Mouse (Mus musculus) adrenal gland, postnatal 36 days (tissue): Measurements from ENCODE around the gene Dhrs9. TPM values are rescaled to one million over a fixed set of nuclear protein-coding genes. Genes with fewer than 3 reads are reported as not detected.

Experiments used
- DNase-seq, 2 experiments: peaks; one replicate each; pipeline ENCODE4 v3.0.0; 2021; ENCODE audit warnings: mixed read lengths in 1 of 2
- total RNA-seq, 2 experiments: library from RNA; stranded (reverse); gene quantifications; 2 replicates each; pipeline ENCODE4 v1.2.3; 2021

Dhrs9 gene
- total RNA-seq, 2 experiments from 2014 or later = 0.73 to 1.9 TPM

DNA sequence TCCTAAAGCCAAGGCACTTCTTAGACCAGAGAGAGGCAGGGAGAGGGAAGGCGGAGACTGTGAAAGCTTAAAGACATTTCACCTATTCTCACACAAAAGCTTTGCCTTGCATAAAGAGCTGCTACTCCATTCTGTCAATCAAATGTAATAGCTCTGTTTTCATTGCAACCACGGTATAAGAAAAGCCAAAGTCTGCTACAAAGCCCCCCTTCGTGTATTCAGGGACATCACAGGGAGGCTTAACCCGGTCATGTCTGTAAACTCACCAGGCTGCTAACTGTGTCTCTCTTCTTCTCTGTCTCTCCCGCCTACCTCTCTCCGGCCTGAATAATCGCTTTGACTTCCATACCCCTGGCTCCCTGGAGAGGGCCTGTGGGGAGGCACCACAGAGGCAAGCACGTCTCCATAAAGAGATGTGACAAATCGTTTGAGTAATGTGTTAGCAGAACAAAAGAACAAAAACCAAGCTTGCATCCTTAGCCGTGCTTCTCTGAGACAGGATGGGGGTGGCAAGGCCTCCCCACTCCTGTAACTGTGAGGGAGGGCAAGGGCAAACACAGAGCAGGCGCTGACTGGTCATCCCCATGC, 38.1 kb downstream of the Dhrs9 start:
- no peak for DNase-seq

DNA sequence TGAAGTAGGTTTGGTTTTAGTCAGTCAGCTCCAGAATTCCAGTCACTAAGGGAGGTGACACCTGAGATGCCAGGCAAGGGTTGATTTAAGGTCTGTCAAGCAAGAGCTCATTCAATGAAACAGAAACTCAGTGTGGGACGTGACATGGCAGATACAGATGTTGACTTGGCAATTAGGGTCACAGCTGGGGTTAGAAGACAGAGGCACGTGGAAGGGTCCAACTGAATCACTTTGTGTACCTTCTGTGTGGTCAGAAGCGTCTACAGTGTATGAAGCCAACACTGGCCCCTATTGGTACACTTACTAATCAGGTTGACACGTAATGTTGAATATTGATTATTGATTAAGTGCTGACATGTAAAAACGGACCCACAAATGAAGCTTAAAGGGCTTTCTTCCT, 44.6 kb downstream of the Dhrs9 start:
- no peak for DNase-seq

DNA sequence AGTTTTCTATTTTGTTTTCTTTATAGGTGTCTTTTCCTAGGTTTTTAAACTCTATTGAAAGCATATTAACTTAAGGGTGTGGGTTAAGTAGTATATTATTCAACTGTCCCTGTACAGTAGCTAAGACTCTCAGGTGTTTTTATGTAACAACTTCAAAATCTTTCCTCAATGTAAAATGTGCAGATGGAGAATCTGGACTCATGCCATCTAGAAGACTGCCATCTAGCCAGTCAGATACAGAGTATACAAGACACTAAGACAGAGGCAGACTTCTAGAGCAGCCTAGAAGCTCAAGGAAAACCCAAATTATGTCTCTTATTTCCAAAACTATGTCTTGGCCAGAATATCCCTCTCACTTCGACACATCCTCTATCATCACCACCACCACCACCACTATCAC, 45.8 kb downstream of the Dhrs9 start:
- DNase-seq = no peak

GRCm38 (mm10) chr2:69427141-69427540, 46.9 kb downstream of the Dhrs9 start:
- DNase-seq = no peak

GRCm38 (mm10) chr2:69428116-69428515, 47.9 kb downstream of the Dhrs9 start:
- DNase-seq = peak; percentile 68 to 70

DNA sequence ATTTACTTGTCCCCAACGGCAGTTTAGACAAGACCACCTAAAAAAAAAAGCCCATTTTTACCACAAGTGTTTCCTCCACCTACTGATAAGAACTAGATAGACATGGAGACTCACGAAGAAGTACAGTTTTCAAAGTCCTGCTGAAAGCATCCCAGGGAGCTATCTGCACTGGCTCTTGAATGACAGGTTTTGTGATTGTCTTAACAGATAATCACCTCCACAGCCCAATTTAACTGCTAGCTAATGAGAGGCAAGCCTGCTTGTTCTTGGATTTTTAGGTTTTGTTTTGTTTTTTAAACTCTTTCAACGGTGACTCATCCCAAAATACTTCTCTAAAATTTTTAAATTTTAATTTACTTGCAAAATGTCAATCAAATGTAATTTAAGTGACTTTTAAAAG, 61.4 kb downstream of the Dhrs9 start:
- DNase-seq = no peak

GRCm38 (mm10) chr2:69445896-69446472, 65.7 kb downstream of the Dhrs9 start:
- no peak for DNase-seq

DNA sequence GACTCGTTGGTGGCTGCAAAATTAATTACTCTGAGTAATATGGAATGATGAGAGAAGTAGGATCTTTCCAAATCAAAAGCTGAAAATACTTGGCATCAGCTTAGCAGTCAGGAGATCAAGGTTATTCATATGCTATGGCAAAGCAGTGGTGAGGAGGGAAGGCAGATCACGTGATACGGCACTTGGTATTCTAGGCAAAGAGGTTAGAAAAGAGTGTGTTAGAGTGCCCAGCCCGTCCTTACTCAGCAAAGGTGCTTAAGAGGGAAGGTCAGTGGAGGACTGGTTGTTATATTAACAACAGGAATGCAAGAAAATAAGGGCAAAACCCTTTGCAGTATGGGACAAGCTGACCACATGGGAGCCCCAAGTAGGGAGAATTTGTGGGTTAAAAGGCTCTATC, 68.3 kb downstream of the Dhrs9 start:
- no peak for DNase-seq

GRCm38 (mm10) chr2:69451128-69451527, 70.9 kb downstream of the Dhrs9 start:
- no peak for DNase-seq

Other genes with a start within 250 kb of the Dhrs9 start
- gene Nostrin, start 244.6 kb upstream of the Dhrs9 start, total RNA-seq = 10 to 100 TPM in 1 of 2 experiments, 1 to 10 TPM in 1; 7.3 to 11.9 TPM
- gene Spc25, start 174.3 kb upstream of the Dhrs9 start, total RNA-seq = 1 to 10 TPM; 3.7 to 4.1 TPM
- not detected for gene G6pc2, start 169.4 kb upstream of the Dhrs9 start, total RNA-seq
- under 1 TPM in 1 of 2 experiments, not detected in 1; 0.26 TPM for gene Abcb11, start 37.8 kb upstream of the Dhrs9 start, total RNA-seq
- gene Lrp2, start 205.6 kb downstream of the Dhrs9 start, total RNA-seq = under 1 TPM; 0.43 to 0.53 TPM